Mouse (Mus musculus) bone marrow, adult 2 months (tissue): Measurements from ENCODE around the gene Mrps35.

ENCODE experiments used
- CTCF ChIP-seq: fragments of 200-500 bp; IDR thresholded peaks from 2 replicates; pipeline ENCODE4 v1.5.1; 2011; ENCODE audit warnings: low read length, control low read depth; ENCODE audit not compliant: control insufficient read depth, insufficient read depth
- POLR2A ChIP-seq: fragments of 200-500 bp; IDR thresholded peaks from 2 replicates; pipeline ENCODE4 v1.6.1; 2011; ENCODE audit warnings: low read depth, mild to moderate bottlenecking, control low read depth, low read length, borderline replicate concordance; ENCODE audit not compliant: control insufficient read depth

DNA sequence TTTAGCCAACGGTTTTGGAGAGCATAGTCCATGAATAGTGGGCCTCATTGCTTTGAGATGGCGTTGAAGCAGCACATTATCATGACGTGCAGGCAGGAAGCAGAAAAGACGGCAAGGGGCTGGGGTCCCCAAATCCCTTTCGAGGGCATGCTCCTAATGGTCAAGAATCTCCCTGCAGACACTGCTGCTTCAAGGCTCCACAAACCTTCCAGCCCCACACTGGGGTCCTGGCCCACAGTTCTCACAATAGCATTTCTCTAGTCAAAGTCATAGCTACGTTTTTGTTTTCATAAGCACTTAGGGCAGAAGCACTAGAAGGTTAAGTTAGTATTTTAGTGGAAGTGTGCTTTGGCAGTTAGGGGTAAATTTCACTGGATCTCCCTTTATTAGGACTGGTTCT is 46.7 kb upstream of the Mrps35 start:
- TF ChIP-seq POLR2A (no peak), CTCF (no peak)
